Mouse (Mus musculus) spleen, adult 2 months (tissue): Measurements from ENCODE around the gene Cacna2d3. TPM values are rescaled to one million over a fixed set of nuclear protein-coding genes. Genes with fewer than 3 reads are reported as not detected.

Experiments
- DNase-seq, 2 experiments: peaks; one replicate each; pipeline versions ENCODE4 v3.0.0 to v3.0.0-alpha.2; 2012 to 2021; ENCODE audit warnings: low spot score in 2 of 2, low read depth in 1 of 2
- H3K27ac ChIP-seq: fragments of 200-500 bp; 2 replicates; pipeline ENCODE4 v1.5.1; 2012; ENCODE audit warnings: low read length, inconsistent platforms; ENCODE audit not compliant: insufficient read depth
- H3K27me3 ChIP-seq: fragments of 200-500 bp; 2 replicates; pipeline ENCODE4 v1.6.1; 2012; ENCODE audit warnings: mild to moderate bottlenecking, moderate library complexity, low read length, inconsistent platforms; ENCODE audit not compliant: control insufficient read depth, insufficient read depth
- H3K36me3 ChIP-seq: fragments of 200-500 bp; 2 replicates; pipeline ENCODE4 v1.6.1; 2012; ENCODE audit warnings: mild to moderate bottlenecking, low read length, inconsistent platforms; ENCODE audit not compliant: control insufficient read depth, insufficient read depth
- H3K4me1 ChIP-seq: fragments of 200-500 bp; 2 replicates; pipeline ENCODE4 v1.6.1; 2011; ENCODE audit warnings: inconsistent platforms; ENCODE audit not compliant: control insufficient read depth, insufficient read depth, insufficient read length
- H3K4me3 ChIP-seq: fragments of 200-500 bp; 2 replicates; pipeline ENCODE4 v1.5.1; 2011; ENCODE audit warnings: mild to moderate bottlenecking, inconsistent platforms; ENCODE audit not compliant: insufficient read depth, insufficient read length; ENCODE audit errors: extremely low read depth
- CTCF ChIP-seq: fragments of 200-500 bp; IDR thresholded peaks from 2 replicates; pipeline ENCODE4 v1.5.1; 2011; ENCODE audit warnings: mild to moderate bottlenecking, inconsistent platforms; ENCODE audit not compliant: insufficient read depth, insufficient read length, insufficient replicate concordance; ENCODE audit errors: extremely low read depth
- POLR2A ChIP-seq: fragments of 200-500 bp; IDR thresholded peaks from 2 replicates; pipeline ENCODE4 v1.6.1; 2011; ENCODE audit warnings: low read depth, low read length, inconsistent platforms
- WGBS: fragments of 180-500 bp; shearing (Covaris S2); methylation state at CpG from one replicate; pipeline ENCODE4 v1.1.7; 2018; 5-methylcytosine and 5-hydroxymethylcytosine counted together
- polyA plus RNA-seq: library from polyadenylated mRNA; depleted of rRNA; stranded (reverse); fragments of >200 nt; gene quantifications from 2 replicates; pipeline ENCODE4 v1.2.3, GENCODE M21; 2012

Cacna2d3 gene
- polyA plus RNA-seq, 1 experiment: 0.19 TPM

- DNase-seq: no peak
- Histone ChIP-seq H3K4me3 (no peak overlapping the region), H3K4me1 (no peaks in the 10 kb centered on the region), H3K27me3 (no peaks in the 10 kb centered on the region), H3K36me3 (no peaks in the 10 kb centered on the region), H3K27ac (no peak overlapping the region)
- 79% methylated on average over 6 of the region's 6 CpGs for whole genome bisulfite sequencing
- TF ChIP-seq CTCF (no peak), POLR2A (no peak)
Observed at GRCm38 (mm10) chr14:29028391-29029106, 693.1 kb downstream of the Cacna2d3 start.

DNA sequence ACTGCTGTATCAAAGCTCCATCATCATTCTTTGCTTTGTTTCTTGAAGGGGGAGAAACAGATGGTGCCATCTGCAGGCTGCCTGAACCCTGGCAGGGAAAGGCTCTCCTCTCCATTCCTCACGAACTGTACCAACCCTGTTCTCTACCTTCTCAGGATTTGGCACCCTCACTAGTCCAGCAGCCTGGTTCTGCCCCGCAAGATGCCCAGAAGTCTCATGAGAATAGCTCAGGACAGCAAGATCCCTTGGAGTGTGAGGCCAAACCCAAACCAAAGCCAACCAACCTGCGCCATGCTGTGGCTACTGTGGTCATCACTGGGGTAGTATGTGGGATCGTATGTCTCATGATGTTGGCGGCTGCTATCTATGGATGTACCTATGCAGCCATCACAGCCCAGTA lies 694.4 kb downstream of the Cacna2d3 start:
- H3K27ac ChIP-seq: no peak overlapping the region
- H3K27me3 ChIP-seq: no peaks in the 10 kb centered on the region
- WGBS: 78% methylated on average over 5 of the region's 5 CpGs
- H3K4me1 ChIP-seq: no peaks in the 10 kb centered on the region
- no peak for TF ChIP-seq CTCF
- no peak for TF ChIP-seq POLR2A
- H3K36me3 ChIP-seq: no peaks in the 10 kb centered on the region
- no peak overlapping the region for H3K4me3 ChIP-seq
- DNase-seq: no peak

DNA sequence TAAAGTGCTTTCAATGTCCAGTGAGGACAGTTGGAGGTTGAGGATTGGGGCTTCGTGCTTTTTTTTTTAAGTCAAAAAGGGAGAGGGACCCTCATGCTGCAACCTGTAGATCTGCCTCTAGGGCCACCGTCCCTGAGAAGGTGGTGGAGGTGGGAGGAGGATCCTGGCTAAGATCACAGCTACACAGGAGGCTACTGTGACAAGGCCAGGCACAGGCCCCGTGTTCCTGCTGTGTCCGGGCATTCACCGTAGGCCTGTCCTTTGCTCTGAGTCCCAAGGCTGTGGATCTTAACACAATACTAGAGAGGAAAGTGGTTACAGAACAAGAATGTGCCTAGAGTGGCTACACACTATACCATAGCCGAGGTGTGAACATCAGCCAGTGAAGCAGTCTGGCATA lies 696.3 kb downstream of the Cacna2d3 start:
- no peaks in the 10 kb centered on the region for H3K4me1 ChIP-seq
- H3K36me3 ChIP-seq: no peaks in the 10 kb centered on the region
- WGBS: 83% methylated on average over 6 of the region's 6 CpGs
- TF ChIP-seq POLR2A (no peak), CTCF (no peak)
- H3K4me3 ChIP-seq: no peak overlapping the region
- DNase-seq: no peak
- H3K27me3 ChIP-seq: no peaks in the 10 kb centered on the region
- H3K27ac ChIP-seq: no peak overlapping the region

DNA sequence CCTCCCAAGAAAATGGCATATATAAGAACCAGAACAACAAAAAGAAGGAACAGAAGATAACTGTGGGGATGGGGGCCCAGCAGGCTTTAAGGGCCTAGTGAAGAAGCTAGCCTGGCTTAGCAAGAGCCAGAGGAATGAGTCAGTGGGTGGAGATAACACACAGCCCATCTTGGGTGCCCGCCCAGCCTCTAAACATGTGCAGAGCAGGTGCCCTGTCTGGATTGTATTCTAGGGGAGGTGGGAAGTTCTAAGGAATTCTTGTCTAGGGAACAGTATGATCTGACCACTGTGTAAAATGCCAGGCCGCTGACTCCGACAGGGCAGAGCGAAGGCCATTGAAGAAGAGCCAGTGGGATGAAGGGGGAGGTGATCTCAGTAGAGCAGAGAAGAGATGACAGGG lies 698.4 kb downstream of the Cacna2d3 start:
- Histone ChIP-seq H3K4me3 (no peak overlapping the region), H3K27me3 (no peaks in the 10 kb centered on the region), H3K4me1 (no peaks in the 10 kb centered on the region), H3K36me3 (no peaks in the 10 kb centered on the region), H3K27ac (no peak overlapping the region)
- DNase-seq: no peak
- 95% methylated on average over 4 of the region's 4 CpGs for WGBS
- TF ChIP-seq CTCF (no peak), POLR2A (no peak)

DNA sequence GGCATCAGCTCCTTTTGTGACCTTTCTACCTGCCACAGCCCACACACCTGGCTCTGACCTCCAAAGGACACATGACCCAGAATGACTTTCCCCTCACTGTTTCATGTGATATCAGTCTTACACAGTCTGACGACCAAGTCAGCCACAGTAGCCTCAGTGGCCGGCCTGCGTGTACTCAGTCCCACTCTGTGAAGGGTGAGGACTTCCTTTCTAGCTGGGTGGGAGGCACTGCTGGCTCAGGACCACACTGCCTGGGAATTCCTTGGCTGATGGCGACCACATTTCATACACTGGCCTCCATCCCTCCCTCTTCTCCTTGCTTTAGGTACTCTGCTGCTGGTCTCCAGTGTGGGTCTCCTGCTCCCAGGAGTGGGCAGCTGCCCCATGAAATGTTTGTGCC lies 700.4 kb downstream of the Cacna2d3 start:
- no peak for TF ChIP-seq POLR2A
- Histone ChIP-seq H3K27me3 (no peaks in the 10 kb centered on the region), H3K36me3 (no peaks in the 10 kb centered on the region), H3K4me1 (no peaks in the 10 kb centered on the region), H3K27ac (no peak overlapping the region), H3K4me3 (no peak overlapping the region)
- DNase-seq: no peak
- 82% methylated on average over 4 of the region's 4 CpGs for WGBS

DNA sequence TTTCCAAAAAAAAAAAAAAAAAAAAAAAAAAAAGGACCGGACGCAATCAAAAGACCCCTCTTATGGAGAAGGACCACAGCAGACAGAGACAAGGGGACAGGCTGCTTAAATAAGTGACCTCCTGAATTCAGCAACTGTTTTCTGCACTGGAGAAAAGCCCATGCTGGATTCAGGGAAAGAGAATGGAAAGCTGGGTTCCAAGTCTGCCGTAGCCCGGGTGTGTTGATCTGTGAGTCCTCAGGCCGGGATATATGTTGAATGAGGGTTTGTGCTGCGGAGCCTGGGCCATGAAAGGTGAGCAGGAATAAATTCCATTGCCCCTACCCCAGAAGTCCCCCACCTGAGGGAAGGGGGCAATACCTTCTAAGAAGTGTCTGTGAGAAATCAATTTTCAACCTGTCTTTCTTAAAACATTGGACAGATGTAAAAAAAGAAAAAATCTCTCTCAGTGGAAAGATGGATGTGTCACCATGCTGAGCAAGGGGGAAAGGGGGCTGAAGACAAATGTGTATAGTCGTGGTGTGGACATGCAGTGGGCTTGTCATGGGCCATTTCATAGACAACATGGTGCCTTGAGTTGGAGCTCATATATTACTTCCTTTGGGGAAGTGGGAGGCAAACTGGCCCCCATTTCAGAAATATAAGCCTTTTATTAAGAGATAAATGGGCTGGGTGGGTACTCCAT lies 703.2 kb downstream of the Cacna2d3 start:
- WGBS: 71% methylated on average over 7 of the region's 7 CpGs
- H3K4me1 ChIP-seq: no peaks in the 10 kb centered on the region
- H3K27ac ChIP-seq: no peak overlapping the region
- no peak overlapping the region for H3K4me3 ChIP-seq
- H3K27me3 ChIP-seq: no peaks in the 10 kb centered on the region
- no peak for TF ChIP-seq POLR2A
- H3K36me3 ChIP-seq: no peaks in the 10 kb centered on the region
- DNase-seq: no peak

- Histone ChIP-seq H3K27ac (no peak within 1 kb of the TSS), H3K27me3 (no peaks in the 10 kb centered on the region), H3K4me3 (no peak within 1 kb of the TSS), H3K36me3 (no peaks in the 10 kb centered on the region), H3K4me1 (no peaks in the 10 kb centered on the region)
- no peak for TF ChIP-seq CTCF
- TF ChIP-seq POLR2A: no peak
- DNase-seq: no peak
- WGBS: 44% methylated on average over 5 of the region's 5 CpGs
Observed at GRCm38 (mm10) chr14:29017883-29018282, 703.8 kb downstream of the Cacna2d3 start, which contains the start of gene Lrtm1. Lrtm1 (plus strand) TSS chr14:29018208.
